In the genomic region with DNA sequence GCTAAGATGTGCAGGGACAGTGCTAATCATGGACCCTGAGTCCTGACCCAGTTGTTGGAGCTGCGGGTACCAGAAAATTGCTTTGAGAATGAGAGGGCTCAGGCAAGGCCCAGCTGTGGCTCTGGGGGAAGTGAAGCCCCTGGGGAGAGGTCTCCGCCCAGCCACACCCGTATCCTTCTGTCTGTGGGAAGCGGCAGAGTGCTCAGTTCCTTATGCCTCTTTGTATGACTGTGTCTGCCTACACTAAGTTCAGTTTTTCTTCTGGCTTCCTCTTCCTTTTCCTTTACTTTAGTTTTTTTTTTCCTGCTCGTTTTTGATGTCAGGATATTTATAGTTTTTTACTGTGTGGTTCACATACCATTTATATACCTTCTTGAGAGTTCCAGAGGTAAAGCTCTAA, we compare ENCODE assay signal across 10 mouse cellular contexts. TPM values are rescaled to one million over a fixed set of nuclear protein-coding genes. Genes with fewer than 3 reads are reported as not detected.
DNase-seq lines count a peak whose midpoint lies in the region; ATAC-seq and TF ChIP-seq lines count a peak whose summit lies in the region.
"Had no signal": no experiment of that assay in that cellular context is flagged by ENCODE, and none has a peak within 500 bp of the region (broad histone marks: within the 10 kb centered on the region; RNA-seq: fewer than 3 reads in every experiment).

No protein-coding gene starts in this region.

- WGBS in heart, adult 2 months, result 32% methylated on average over 5 of the region's 5 CpGs

- peak overlapping the region; percentile 50; the same call in 1 of the 2 replicates for H3K27ac ChIP-seq in layer of hippocampus, adult 2 months
- H3K27ac ChIP-seq in heart, adult 2 months, result peak overlapping the region; percentile 29
- H3K27ac ChIP-seq: liver, embryonic 12.5 days; stomach, postnatal 0 days had no signal

- TF ChIP-seq POLR2A in heart, adult 2 months (IDR thresholded peaks at IDR 0.05; ENCODE audit: insufficient read depth, low read depth, low read length), result no peak

- DNase-seq in layer of hippocampus, adult 2 months (ENCODE audit: low spot score in 2 of 2), result no peak
- no peak for DNase-seq in layer of hippocampus, adult 8-10 months (ENCODE audit: low spot score in 2 of 2)
- peak; percentile 34 for DNase-seq in R1 (ENCODE audit: low read depth, low spot score)
- peak; percentile 45 to 70 for DNase-seq in heart, adult 2 months
- no peak for DNase-seq in thymus, postnatal 4 days
- DNase-seq in adrenal gland, postnatal 25 days, result no peak
- DNase-seq: cerebellum, adult 11-12 months had no signal

- peaks cover 14% of the 10 kb centered on the region for H3K36me3 ChIP-seq in heart, adult 2 months (ENCODE audit: control insufficient read depth, insufficient read depth, low read length)

- no peaks in the 10 kb centered on the region for H3K79me2 ChIP-seq in heart, adult 2 months (replicated peaks; ENCODE audit: control insufficient read depth, insufficient read depth, low read length)

- H3K27me3 ChIP-seq in heart, adult 2 months (ENCODE audit: control insufficient read depth, insufficient read depth, low read length), result no peaks in the 10 kb centered on the region
- H3K27me3 ChIP-seq: liver, embryonic 12.5 days had no signal

- TF ChIP-seq EP300 in heart, adult 2 months (IDR thresholded peaks at IDR 0.05; ENCODE audit: insufficient read depth, low read depth, low read length), result 0 out of 2 replicates have a peak, but pooled peaks have one; percentile 24

- no peak overlapping the region for H3K4me3 ChIP-seq in layer of hippocampus, adult 2 months
- no peak overlapping the region for H3K4me3 ChIP-seq in heart, adult 2 months
- H3K4me3 ChIP-seq: liver, embryonic 12.5 days had no signal

- ATAC-seq in monocyte, adult 5-6 weeks (replicated peaks; ENCODE audit: insufficient number of reproducible peaks, low FRiP score, low TSS enrichment, poor library complexity, severe bottlenecking), result peak; percentile 72; the same call in 1 of the 2 replicates
- ATAC-seq: liver, embryonic 12.5 days had no signal

- H3K9ac ChIP-seq in heart, adult 2 months (ENCODE audit: low read depth, low read length), result no peak overlapping the region
- H3K9ac ChIP-seq: liver, embryonic 12.5 days had no signal

- intact Hi-C loops in heart, adult 2 months (cut with DNase I), result no loop called here

- peaks cover 5% of the 10 kb centered on the region for H3K4me1 ChIP-seq in heart, adult 2 months (ENCODE audit: control insufficient read depth, insufficient read depth, low read length)

- TF ChIP-seq CTCF in layer of hippocampus, adult 2 months (conservative IDR thresholded peaks at IDR 0.05), result no peak
- no peak for TF ChIP-seq CTCF in heart, adult 2 months (IDR thresholded peaks at IDR 0.05)

RNA-seq across cellular contexts. Expression of a gene that starts 46.4 kb away (rescaled TPM):
- total RNA-seq in layer of hippocampus, adult 2 months (2021), result 10 to 100 TPM; 43.4 to 48.3 TPM
- 10 to 100 TPM; 41.3 to 50.8 (median 42.7) TPM for total RNA-seq in layer of hippocampus, adult 8-10 months (2022)
- total RNA-seq in heart, adult 2 months (2021), result 10 to 100 TPM; 37.9 to 39.6 TPM
- 17.4 and 17.9 TPM in 2 replicates for polyA plus RNA-seq in heart, adult 2 months (2012; rRNA removed)
- total RNA-seq in monocyte, adult 5-6 weeks (2017), result 34.2 to 50.5 TPM (median 34.5 TPM) in 3 replicates
- 53.3 and 63.5 TPM in 2 replicates for total RNA-seq in adrenal gland, postnatal 25 days (2021)

RNA-seq across cellular contexts. Expression of a gene that starts 58.4 kb away (rescaled TPM):
- total RNA-seq in layer of hippocampus, adult 2 months (2021), result 1 to 10 TPM; 2.4 to 2.7 TPM
- total RNA-seq in layer of hippocampus, adult 8-10 months (2022), result 1 to 10 TPM; 1.1 to 2.7 (median 1.9) TPM
- total RNA-seq in heart, adult 2 months (2021), result 1 to 10 TPM; 7.1 to 7.2 TPM
- polyA plus RNA-seq in heart, adult 2 months (2012; rRNA removed), result 14.3 and 18.1 TPM in 2 replicates
- total RNA-seq in monocyte, adult 5-6 weeks (2017), result 19.5 to 51.1 TPM (median 31.6 TPM) in 3 replicates
- 3.4 and 4.3 TPM in 2 replicates for total RNA-seq in adrenal gland, postnatal 25 days (2021)

Comparison
In these comparisons a context has a peak if more than half of its experiments do, and no peak if none do; other contexts are left out.
1. DNase-seq: peak in R1 (single experiment) and heart, adult 2 months (2 of 2); none in layer of hippocampus, adult 2 months (0 of 2), layer of hippocampus, adult 8-10 months (0 of 2), thymus, postnatal 4 days (single experiment) and adrenal gland, postnatal 25 days (single experiment).